Mouse (Mus musculus) lung, embryonic 16.5 days (tissue): Measurements from ENCODE around the gene Senp6. TPM values are rescaled to one million over a fixed set of nuclear protein-coding genes. Genes with fewer than 3 reads are reported as not detected.
"Not testable (repeated sequence)": the region's sequence is repeated elsewhere in the genome, so short reads cannot be mapped to it uniquely, and the experiment has no call there.

Experiments used
- ATAC-seq: fragments of 200-750 bp; cut with Nextera tagmentation; 2 replicates; pipeline ENCODE4 v1.8.0; 2017; ENCODE audit warnings: low read depth, mild to moderate bottlenecking, moderate library complexity
- H3K27ac ChIP-seq: fragments of 300-500 bp; sonication (generic); 2 replicates; pipeline ENCODE4 v1.5.1; 2014; ENCODE audit warnings: mild to moderate bottlenecking, control low read depth, low read length
- H3K27me3 ChIP-seq: fragments of 300-500 bp; sonication (generic); 2 replicates; pipeline ENCODE4 v1.6.1; 2014; ENCODE audit warnings: low read depth, low read length, mixed read lengths; ENCODE audit not compliant: control insufficient read depth, insufficient read depth
- H3K36me3 ChIP-seq: fragments of 300-500 bp; sonication (generic); 2 replicates; pipeline ENCODE4 v1.6.1; 2014; ENCODE audit warnings: low read length; ENCODE audit not compliant: control insufficient read depth, insufficient read depth
- H3K4me1 ChIP-seq: fragments of 300-500 bp; sonication (generic); replicated peaks from 2 replicates; pipeline ENCODE4 v1.6.1; 2014; ENCODE audit warnings: low read length, mixed read lengths; ENCODE audit not compliant: control insufficient read depth, insufficient read depth
- H3K4me2 ChIP-seq: fragments of 300-500 bp; sonication (generic); 2 replicates; pipeline ENCODE4 v1.6.1; 2014; ENCODE audit warnings: low read depth, low read length, control low read depth
- H3K4me3 ChIP-seq: fragments of 300-500 bp; sonication (generic); 2 replicates; pipeline ENCODE4 v1.5.1; 2014; ENCODE audit warnings: mild to moderate bottlenecking, low read length, control low read depth
- H3K9ac ChIP-seq: fragments of 300-500 bp; sonication (generic); 2 replicates; pipeline ENCODE4 v1.6.1; 2014; ENCODE audit warnings: low read length, control low read depth
- H3K9me3 ChIP-seq: fragments of 300-500 bp; sonication (generic); 2 replicates; pipeline ENCODE4 v1.6.1; 2016; ENCODE audit warnings: low read length; ENCODE audit not compliant: control insufficient read depth
- WGBS: fragments of 180-500 bp; shearing (Covaris S2); extraction: QIAGEN DNeasy Blood & Tissue Kit; methylation state at CpG from one replicate; pipeline ENCODE4 v1.1.7; 2014; 5-methylcytosine and 5-hydroxymethylcytosine counted together
- polyA plus RNA-seq: library from polyadenylated mRNA; unstranded; fragments of >200 nt; fragmentation: Nextera tagmentation; extraction: Ambion mirVana; gene quantifications from 2 replicates; pipeline ENCODE4 v1.2.1, GENCODE M21; 2015

Gene Senp6
- 44.4 and 52.8 TPM in 2 replicates for polyA plus RNA-seq

- H3K9ac ChIP-seq = peak within 1 kb of the TSS; percentile 96
- peak within 1 kb of the TSS; percentile 99 for H3K27ac ChIP-seq
- peaks cover 17% of the 10 kb centered on the region for H3K4me1 ChIP-seq
- H3K36me3 ChIP-seq = no peaks in the 10 kb centered on the region
- under 1% methylated on average over 43 of the region's 74 CpGs for WGBS
- peak within 1 kb of the TSS; percentile 78 for H3K4me3 ChIP-seq
- H3K27me3 ChIP-seq = no peaks in the 10 kb centered on the region
- H3K9me3 ChIP-seq = peaks cover 8% of the 10 kb centered on the region
- H3K4me2 ChIP-seq = peak within 1 kb of the TSS; percentile 69
- peak; percentile 95 for ATAC-seq
These were observed at the start of gene Senp6 for GRCm38 (mm10) chr9:80066367-80067220. Gene Senp6 (plus strand): TSS chr9:80066903.

DNA sequence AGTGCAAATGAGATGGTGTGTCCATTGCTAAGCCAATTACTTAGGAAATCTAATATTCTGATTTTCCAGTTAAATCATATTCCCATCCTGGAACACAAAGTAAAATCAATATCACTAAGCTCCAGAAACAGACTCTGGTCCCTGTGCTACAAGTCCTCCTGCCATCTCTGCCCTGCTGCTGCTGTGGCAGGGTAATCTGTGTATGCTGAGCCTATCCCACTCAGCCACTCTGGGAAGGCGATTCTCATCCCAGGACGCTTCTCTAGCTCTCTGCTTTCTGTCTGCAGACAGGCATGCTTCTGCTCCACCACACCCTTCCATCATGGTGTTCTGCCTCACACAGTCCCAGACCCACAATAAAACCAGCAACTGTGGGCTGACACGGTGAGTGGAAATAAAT lies 46.3 kb upstream of the Senp6 start:
- Histone ChIP-seq H3K9me3 (no peaks in the 10 kb centered on the region), H3K27me3 (no peaks in the 10 kb centered on the region), H3K9ac (no peak overlapping the region), H3K36me3 (no peaks in the 10 kb centered on the region), H3K4me2 (no peak overlapping the region), H3K4me3 (no peak overlapping the region), H3K4me1 (peaks cover 16% of the 10 kb centered on the region), H3K27ac (no peak overlapping the region)
- ATAC-seq = no peak
- WGBS = 56% methylated on average over 3 of the region's 3 CpGs

DNA sequence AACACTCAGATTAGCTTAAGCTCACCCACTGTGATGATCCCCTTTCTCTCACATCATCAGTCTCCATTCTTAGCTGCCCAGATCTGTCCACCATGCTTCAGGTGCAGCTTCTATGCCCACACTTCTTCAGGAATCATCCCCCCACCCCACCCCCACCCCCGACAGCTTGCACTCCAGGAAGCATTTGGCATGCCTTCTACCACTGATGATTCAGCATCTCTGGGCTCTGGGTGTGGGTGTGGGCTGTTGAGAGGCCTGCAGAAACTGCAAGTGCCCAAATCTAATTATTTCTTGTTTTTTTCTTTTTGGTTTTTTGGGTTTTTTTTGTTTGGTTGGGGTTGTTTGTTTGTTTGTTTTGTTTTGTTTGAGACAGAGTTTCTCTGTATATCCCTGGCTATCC lies 45.1 kb upstream of the Senp6 start:
- 35% methylated on average over 1 of the region's 1 CpGs for WGBS
- H3K4me2 ChIP-seq = no peak overlapping the region

DNA sequence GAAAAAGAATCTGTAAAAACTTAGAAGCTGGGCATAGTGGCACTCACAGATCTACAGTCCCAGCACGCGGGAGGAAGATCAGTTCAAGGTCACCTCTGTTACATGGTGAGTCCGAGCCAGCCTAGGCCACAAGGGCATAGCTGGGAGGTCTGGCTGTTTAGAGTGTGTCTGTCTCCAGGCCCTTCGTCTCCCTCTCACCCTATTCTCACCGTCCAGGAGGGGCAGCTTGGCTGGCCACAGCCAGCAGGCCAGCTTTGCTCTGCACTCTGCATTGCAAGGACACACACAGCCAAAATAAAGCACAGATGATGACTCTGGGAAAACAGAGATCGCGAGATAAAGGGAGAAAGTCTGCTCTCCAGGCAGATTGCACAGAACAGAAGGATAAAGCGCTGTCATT lies 43.9 kb upstream of the Senp6 start:
- H3K27ac ChIP-seq = peak overlapping the region; percentile 78
- H3K9me3 ChIP-seq = no peaks in the 10 kb centered on the region
- H3K36me3 ChIP-seq = no peaks in the 10 kb centered on the region
- peak overlapping the region; percentile 32; the same call in 1 of the 2 replicates for H3K9ac ChIP-seq
- peak overlapping the region; percentile 8; the same call in 1 of the 2 replicates for H3K4me2 ChIP-seq
- peaks cover 16% of the 10 kb centered on the region for H3K4me1 ChIP-seq
- ATAC-seq = peak; percentile 88
- H3K4me3 ChIP-seq = no peak overlapping the region
- no peaks in the 10 kb centered on the region for H3K27me3 ChIP-seq
- 43% methylated on average over 8 of the region's 8 CpGs for WGBS

More for the DNA sequence above, 45.1 kb upstream of the Senp6 start:
- no peak for ATAC-seq
- peaks cover 16% of the 10 kb centered on the region for H3K4me1 ChIP-seq
- H3K9me3 ChIP-seq = no peaks in the 10 kb centered on the region
- H3K9ac ChIP-seq = no peak overlapping the region
- H3K36me3 ChIP-seq = no peaks in the 10 kb centered on the region
- no peak overlapping the region for H3K4me3 ChIP-seq
- no peaks in the 10 kb centered on the region for H3K27me3 ChIP-seq
- no peak overlapping the region for H3K27ac ChIP-seq

- H3K9me3 ChIP-seq, ATAC-seq, H3K4me2 ChIP-seq, H3K27me3 ChIP-seq, H3K4me3 ChIP-seq, H3K27ac ChIP-seq, H3K36me3 ChIP-seq, H3K9ac ChIP-seq: not testable (repeated sequence)
- H3K4me1 ChIP-seq = peaks cover 16% of the 10 kb centered on the region
- WGBS = 75% methylated on average over 5 of the region's 5 CpGs
These were observed 41.4 kb upstream of the Senp6 start for GRCm38 (mm10) chr9:80025347-80025746.

DNA sequence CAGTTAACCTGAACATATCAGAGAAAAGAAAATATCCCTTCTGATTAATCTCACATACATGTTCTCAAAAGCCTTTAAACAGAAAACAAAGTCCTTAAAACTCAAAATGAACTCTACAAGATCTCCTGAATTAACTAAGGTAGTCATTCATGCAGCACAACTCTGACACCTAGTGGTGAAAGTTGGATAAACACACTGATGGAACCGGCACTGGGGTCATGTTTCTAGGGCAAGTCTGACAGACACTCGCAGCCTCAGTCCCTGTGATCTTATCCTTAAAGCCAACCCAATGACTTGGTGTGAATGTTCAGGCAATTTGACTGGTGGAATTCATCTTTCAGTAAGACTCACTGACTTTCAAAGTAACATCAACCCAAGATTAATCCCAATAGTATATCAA lies 40.7 kb upstream of the Senp6 start:
- Histone ChIP-seq H3K4me1 (peaks cover 16% of the 10 kb centered on the region), H3K36me3 (no peaks in the 10 kb centered on the region), H3K27me3 (no peaks in the 10 kb centered on the region), H3K9me3 (no peaks in the 10 kb centered on the region), H3K27ac (no peak overlapping the region), H3K9ac (no peak overlapping the region), H3K4me2 (no peak overlapping the region), H3K4me3 (no peak overlapping the region)
- WGBS = 0% methylated on average over 2 of the region's 2 CpGs
- ATAC-seq = no peak

GRCm38 (mm10) chr9:80026581-80027021 lies 40.1 kb upstream of the Senp6 start:
- no peak overlapping the region for H3K4me3 ChIP-seq
- H3K9ac ChIP-seq = no peak overlapping the region
- no peak overlapping the region for H3K4me2 ChIP-seq
- WGBS = 52% methylated on average over 6 of the region's 6 CpGs
- peaks cover 16% of the 10 kb centered on the region for H3K4me1 ChIP-seq
- no peak for ATAC-seq
- 0 out of 2 replicates have a peak overlapping the region, but pooled peaks have one; percentile 13 for H3K27ac ChIP-seq
- no peaks in the 10 kb centered on the region for H3K27me3 ChIP-seq
- H3K9me3 ChIP-seq = no peaks in the 10 kb centered on the region
- H3K36me3 ChIP-seq = no peaks in the 10 kb centered on the region

- peak; percentile 81 for ATAC-seq
- H3K4me1 ChIP-seq = peaks cover 11% of the 10 kb centered on the region
- H3K9ac ChIP-seq = no peak overlapping the region
- H3K9me3 ChIP-seq = peaks cover 3% of the 10 kb centered on the region; the same call in 1 of the 2 replicates
- H3K4me2 ChIP-seq = no peak overlapping the region
- H3K27me3 ChIP-seq = no peaks in the 10 kb centered on the region
- H3K4me3 ChIP-seq = no peak overlapping the region
- H3K36me3 ChIP-seq = no peaks in the 10 kb centered on the region
- H3K27ac ChIP-seq = 0 out of 2 replicates have a peak overlapping the region, but pooled peaks have one; percentile 24
- 45% methylated on average over 13 of the region's 13 CpGs for WGBS
These were observed 29.3 kb upstream of the Senp6 start for GRCm38 (mm10) chr9:80037262-80037996.

- Histone ChIP-seq H3K9ac (no peak overlapping the region), H3K27ac (no peak overlapping the region), H3K4me3 (no peak overlapping the region), H3K4me1 (peaks cover 11% of the 10 kb centered on the region), H3K36me3 (no peaks in the 10 kb centered on the region), H3K9me3 (peaks cover 3% of the 10 kb centered on the region; the same call in 1 of the 2 replicates), H3K4me2 (no peak overlapping the region), H3K27me3 (no peaks in the 10 kb centered on the region)
- peak; percentile 65 for ATAC-seq
These were observed 28.7 kb upstream of the Senp6 start for GRCm38 (mm10) chr9:80037997-80038383.
